Mouse (Mus musculus): Measurements from ENCODE around the gene Slc2a5.

Gene Slc2a5

DNA sequence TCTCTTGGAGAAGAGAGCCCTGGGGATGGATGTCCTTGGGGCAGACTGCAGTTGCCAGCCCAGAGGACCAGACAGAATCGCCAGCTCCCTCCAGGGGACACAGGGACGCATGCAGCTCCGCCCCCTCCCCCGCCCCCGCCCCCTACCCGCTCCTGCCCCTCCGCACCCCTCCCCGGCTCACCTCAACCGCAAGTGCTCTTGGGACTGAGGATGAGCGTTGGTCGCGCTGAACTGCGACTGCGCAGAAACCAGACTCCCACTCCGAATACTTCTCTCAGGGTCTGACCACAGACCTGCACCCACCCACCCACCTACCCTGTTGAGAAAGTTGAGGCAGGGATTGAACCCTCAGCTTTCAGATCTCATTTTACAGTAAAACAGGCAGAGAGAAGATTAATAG, at the start of gene Slc2a5:
Gene Slc2a5, plus strand, starts transcription at position 229 of the 400 bp plus-strand sequence.
- in situ Hi-C loops (cut with MboI; ENCODE audit: low sequenced_read_pairs): no loop called here

GRCm38 (mm10) chr4:150070136-150070535, 48.9 kb upstream of the Slc2a5 start:
- in situ Hi-C loops (cut with MboI; ENCODE audit: low sequenced_read_pairs): loop anchor here (5.0 kb wide), 1 partner anchor 33 kb away; no protein-coding TSS in a partner anchor

DNA sequence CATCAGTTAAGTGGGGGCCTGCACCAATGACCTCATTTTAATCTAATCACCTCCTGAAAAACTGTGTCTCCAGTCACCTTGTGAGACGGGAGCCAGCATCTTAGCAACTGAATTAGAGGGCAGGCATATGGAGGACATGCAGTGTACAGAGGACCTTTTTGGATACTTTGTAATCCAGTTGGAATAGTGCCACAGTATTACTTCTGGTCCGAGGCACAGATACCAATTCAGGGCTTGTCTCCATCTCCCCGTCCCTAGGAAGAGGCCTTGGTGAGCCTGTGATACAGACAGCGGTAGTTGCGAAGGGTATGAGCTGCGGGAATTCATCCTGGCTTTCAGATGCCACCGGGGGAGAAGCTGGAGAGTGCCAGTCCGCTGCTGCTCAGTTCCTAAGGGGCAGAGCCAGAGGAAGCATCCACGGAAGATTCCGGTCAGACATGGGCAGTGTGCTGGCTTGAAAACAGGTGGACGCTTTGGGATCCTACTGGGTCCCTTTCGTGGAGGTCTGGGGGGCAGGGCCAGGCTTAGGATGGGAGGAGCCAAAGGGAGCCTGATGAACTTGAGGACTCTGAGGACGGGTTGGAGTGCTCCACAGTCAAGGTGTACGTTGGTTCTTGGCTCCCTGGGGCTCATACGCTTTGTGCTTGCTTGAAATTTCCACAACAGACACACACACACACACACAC, 46.5 kb upstream of the Slc2a5 start:
- in situ Hi-C loops (cut with MboI; ENCODE audit: low sequenced_read_pairs): loop anchor here (5.0 kb wide), 1 partner anchor 35 kb away; no protein-coding TSS in a partner anchor

- in situ Hi-C loops (cut with MboI; ENCODE audit: low sequenced_read_pairs): loop anchor here (5.0 kb wide), 1 partner anchor 36 kb away; no protein-coding TSS in a partner anchor
Observed at GRCm38 (mm10) chr4:150073102-150073473, 46.0 kb upstream of the Slc2a5 start.

DNA sequence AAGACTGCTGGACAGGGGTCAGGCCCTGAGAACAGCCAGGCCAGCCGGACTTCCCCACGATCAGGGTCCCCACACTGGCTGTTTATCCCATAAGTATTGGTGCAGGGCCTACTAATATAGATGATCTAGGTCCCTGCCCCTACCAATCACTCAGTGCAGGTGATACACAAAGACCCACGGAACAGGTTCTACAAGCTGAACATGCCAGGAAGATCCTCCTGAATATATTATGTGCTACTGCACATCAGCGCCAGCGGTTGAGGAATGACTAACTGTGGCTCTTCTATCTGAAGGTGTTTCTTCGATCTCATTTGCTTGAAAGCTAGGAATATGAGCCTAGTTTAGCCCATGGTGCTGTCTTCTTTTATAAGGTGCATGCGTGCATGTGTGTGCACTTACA, 43.7 kb upstream of the Slc2a5 start:
- in situ Hi-C loops (cut with MboI; ENCODE audit: low sequenced_read_pairs): no loop called here

GRCm38 (mm10) chr4:150076147-150076546, 42.9 kb upstream of the Slc2a5 start:
- in situ Hi-C loops (cut with MboI; ENCODE audit: low sequenced_read_pairs): no loop called here

DNA sequence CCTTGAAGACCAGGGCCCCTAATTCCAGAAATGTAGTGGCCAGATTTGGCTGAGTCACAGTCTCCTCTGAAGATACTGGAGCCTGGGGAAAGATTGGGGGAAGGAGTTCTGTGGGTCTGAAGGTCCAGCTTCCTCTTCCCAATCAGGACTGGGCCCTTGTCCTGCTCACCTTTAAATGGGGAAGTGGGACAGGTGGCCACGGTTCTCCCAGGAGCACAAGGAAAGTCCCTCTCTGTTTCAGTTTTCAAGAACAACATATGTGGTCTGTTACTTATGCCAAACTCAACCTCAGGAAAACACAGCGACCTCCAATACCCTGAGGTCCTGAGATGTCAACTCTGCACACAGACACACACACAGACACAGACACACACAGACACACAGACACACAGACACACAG, 40.4 kb upstream of the Slc2a5 start:
- in situ Hi-C loops (cut with MboI; ENCODE audit: low sequenced_read_pairs): no loop called here

- in situ Hi-C loops (cut with MboI; ENCODE audit: low sequenced_read_pairs): no loop called here
Observed at GRCm38 (mm10) chr4:150079244-150079643, 39.8 kb upstream of the Slc2a5 start.

- in situ Hi-C loops (cut with MboI; ENCODE audit: low sequenced_read_pairs): no loop called here
Observed at GRCm38 (mm10) chr4:150080330-150080967, 38.6 kb upstream of the Slc2a5 start.

DNA sequence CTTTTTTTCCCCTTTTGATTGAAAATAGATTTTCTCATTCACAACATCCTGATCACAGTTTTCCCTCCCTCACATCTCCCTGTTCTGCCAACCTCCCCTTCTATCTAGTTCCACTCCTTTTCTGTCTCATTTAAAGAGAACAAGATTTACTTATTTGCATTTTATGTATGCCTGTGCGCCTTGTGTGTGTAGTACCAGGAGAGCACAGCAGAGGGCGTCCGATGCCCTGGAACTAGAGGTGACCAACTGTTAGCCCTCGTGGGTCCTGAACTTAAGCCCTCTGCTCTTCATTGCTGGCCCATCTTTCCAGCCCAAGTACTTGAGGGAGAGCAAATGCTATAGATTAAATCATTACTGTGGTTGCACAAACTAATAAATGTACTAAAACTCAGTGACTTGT, 33.7 kb upstream of the Slc2a5 start:
- in situ Hi-C loops (cut with MboI; ENCODE audit: low sequenced_read_pairs): no loop called here

- in situ Hi-C loops (cut with MboI; ENCODE audit: low sequenced_read_pairs): no loop called here
Observed at GRCm38 (mm10) chr4:150086841-150087160, 32.3 kb upstream of the Slc2a5 start.

DNA sequence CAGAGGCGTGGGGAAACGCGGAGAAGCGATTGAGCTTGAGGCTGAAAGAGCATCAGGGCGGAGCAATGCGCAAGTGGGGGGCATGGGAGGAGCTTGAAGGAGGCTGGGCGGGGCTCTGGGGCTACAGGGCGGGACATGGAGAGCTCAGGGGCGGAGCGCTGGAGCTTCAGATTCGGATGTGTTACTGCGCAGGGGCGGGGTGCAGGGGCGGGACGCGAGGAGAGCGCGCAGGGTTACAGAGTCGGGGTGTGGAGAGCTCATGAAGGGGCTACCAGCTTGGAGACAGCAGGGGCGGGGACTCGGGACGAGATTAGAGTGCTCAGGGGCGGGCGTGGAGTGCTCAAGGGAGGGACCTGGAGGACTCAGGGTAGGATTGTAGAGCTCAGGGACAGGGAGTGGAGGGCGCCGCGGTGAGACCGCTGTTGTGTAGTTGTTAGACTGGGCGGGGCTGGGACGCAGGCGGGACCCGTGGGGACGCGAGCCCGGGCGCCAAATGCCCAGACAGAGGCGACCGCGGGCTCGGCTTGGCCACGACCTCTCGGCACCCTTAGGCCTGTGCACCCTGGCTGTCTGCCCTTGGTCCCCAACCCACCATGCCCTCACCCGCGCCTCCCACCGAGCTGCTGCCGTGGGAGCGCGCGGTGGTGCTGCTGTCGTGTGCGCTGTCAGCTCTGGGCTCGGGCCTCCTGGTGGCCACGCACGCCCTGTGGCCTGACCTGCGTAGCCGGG, 31.8 kb upstream of the Slc2a5 start, which contains the start of gene Gpr157:
Gene Gpr157, plus strand, starts transcription at position 205 of the 729 bp plus-strand sequence.
- in situ Hi-C loops (cut with MboI; ENCODE audit: low sequenced_read_pairs): no loop called here

DNA sequence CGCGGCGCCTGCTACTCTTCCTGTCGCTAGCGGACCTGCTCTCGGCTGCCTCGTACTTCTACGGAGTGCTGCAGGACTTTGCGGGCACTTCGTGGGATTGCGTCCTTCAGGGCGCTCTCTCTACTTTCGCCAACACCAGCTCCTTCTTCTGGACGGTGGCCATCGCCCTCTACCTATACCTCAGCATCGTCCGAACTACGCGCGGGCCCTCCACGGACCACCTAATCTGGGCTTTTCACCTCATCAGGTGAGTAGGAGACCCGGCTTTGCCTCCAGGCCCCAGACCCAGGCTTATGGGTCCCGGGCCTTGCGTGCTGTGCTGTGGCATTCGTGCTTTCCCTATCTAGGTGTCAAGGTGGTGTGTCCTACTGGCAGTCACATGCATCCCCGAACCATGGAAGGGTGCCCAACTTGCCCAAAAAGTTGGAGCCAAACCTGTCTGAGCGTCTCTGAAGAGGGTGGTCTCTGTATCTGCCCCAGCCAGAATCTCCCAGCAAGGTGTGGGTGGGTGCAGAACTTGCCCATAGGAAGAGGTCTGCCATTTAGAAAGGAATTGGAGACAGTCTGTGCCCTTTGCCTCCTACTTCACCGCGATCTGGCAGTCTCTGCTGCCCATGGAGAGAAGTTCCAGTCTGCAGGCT, 31.1 kb upstream of the Slc2a5 start:
- in situ Hi-C loops (cut with MboI; ENCODE audit: low sequenced_read_pairs): no loop called here

GRCm38 (mm10) chr4:150089121-150089520, 30.0 kb upstream of the Slc2a5 start:
- in situ Hi-C loops (cut with MboI; ENCODE audit: low sequenced_read_pairs): no loop called here

DNA sequence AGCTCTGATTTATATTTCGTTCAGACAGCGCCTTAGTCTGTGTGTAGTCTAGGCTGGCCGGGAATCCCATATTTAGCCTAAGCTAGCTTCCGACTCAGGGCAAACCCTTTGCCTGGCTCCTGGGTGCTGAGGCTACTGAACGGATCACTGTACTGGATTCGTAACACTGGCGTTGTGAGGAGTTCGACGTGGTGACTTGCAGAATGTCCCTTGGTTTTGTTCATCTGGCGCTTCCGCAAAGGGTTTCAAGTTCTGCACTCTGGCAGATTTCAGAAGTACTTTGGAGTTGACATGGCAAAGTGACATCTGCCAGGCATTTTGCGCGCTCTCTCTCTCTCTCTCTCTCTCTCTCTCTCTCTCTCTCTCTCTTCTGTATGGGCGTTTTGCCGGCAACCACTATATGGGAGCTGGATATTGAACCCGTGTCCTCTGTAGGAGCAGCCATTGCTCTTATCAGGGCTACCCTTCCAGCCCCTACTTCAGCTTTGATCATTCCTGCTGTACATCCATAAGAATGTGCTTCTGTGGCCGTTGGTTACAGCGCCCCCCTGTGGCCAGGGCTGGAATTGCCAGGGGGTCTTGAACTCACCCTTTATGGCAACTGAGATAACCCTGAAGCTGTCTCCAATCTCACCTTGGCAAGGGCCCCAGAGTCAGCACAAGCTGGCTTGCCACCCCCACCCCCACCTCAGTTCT, 27.0 kb upstream of the Slc2a5 start:
- in situ Hi-C loops (cut with MboI; ENCODE audit: low sequenced_read_pairs): loop anchor here (10.0 kb wide), 1 partner anchor 57 kb away; no protein-coding TSS in a partner anchor

DNA sequence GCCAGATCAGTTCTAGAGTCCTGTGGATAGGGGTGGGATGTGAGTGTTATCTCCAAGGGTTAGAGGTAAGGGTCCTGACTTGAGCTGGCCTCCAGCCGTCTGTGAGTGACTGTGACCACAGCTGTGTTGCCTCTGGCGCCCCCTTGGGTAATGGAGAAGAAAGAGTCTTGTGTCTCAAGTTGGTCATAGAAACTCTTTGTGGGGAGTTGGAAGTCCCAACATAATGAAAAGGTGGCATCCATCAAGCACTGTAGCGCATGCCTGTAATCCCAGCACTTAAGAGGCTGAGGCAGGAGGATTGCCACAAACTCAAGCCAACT, 26.5 kb upstream of the Slc2a5 start:
- in situ Hi-C loops (cut with MboI; ENCODE audit: low sequenced_read_pairs): loop anchor here (10.0 kb wide), 1 partner anchor 58 kb away; no protein-coding TSS in a partner anchor

DNA sequence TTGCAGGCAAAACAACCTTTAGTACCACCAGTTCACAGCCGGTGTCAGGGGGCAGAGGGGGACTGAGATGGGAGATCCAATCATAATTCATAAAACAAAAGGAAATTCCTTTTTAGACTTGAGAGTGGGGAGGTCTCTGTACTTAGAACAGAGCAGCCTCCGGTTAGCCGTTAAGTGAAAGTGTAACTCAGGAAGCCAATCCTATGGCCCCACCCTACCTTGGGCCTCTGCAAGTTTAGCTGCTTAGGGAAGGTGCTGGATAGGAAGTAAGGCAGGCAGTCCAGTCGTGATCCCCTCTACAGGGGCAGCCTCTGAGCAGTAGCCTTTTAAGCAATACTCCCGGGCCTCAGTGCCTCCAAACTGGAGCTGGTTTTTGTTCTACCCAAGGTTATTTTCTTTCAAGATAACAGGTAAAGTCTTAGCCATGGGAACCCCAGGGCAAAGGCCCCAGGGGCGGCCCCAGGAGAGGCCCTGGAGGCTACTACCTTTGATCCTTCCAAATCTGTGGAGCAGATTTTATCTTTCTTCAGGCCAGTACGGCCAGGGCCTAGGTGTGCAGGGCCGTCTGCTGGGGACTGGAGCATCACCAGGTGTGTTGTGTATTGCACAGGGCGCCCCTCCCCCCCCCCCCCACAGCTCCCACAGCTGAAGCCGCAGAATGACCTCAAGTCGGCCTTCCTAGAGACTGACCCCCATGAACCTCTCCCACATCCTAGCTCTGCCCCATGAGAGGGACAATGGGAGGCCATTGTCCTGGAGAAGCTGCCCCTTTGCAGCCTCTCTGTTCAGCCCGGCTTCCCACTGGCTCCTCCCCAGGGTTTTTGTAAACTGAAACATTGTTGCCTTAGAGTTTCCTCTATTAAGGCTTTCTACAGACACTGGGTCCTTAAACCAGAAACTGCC, 25.3 kb upstream of the Slc2a5 start:
- in situ Hi-C loops (cut with MboI; ENCODE audit: low sequenced_read_pairs): loop anchor here (10.0 kb wide), 1 partner anchor 59 kb away; no protein-coding TSS in a partner anchor

- in situ Hi-C loops (cut with MboI; ENCODE audit: low sequenced_read_pairs): loop anchor here (10.0 kb wide), 1 partner anchor 60 kb away; no protein-coding TSS in a partner anchor
Observed at GRCm38 (mm10) chr4:150094463-150094789, 24.7 kb upstream of the Slc2a5 start.

- in situ Hi-C loops (cut with MboI; ENCODE audit: low sequenced_read_pairs): loop anchor here (10.0 kb wide), 1 partner anchor 62 kb away; no protein-coding TSS in a partner anchor
Observed at GRCm38 (mm10) chr4:150096309-150096708, 22.8 kb upstream of the Slc2a5 start.

DNA sequence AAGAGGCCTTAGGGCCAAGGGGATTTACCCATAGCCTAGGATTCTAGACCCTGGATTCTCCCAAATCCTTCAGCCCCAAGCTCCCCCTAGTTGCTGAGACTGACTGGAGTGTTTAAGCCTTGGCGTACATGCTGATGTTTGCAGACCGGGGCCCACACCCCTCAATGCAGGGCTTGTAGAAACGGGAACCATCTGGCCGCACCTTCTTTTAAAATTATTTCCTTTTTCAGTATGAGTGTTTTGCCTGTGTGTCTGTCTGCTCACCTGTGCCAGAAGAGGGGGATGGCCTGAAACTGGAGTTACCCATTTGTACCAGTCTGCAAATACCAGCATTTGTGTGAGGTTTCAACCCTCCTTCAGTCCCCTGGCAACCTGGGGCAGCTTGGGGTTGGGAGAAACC, 21.2 kb upstream of the Slc2a5 start:
- in situ Hi-C loops (cut with MboI; ENCODE audit: low sequenced_read_pairs): loop anchor here (10.0 kb wide), 1 partner anchor 63 kb away; no protein-coding TSS in a partner anchor

Measured in CH12F3 (cell line).